Mouse (Mus musculus) hindbrain, embryonic 11.5 days (tissue): Measurements from ENCODE around the gene Col19a1. TPM values are rescaled to one million over a fixed set of nuclear protein-coding genes. Genes with fewer than 3 reads are reported as not detected.
"Not testable (repeated sequence)": the region's sequence is repeated elsewhere in the genome, so short reads cannot be mapped to it uniquely, and the experiment has no call there.

Source experiments
- ATAC-seq: fragments of 200-750 bp; cut with Nextera tagmentation; 2 replicates; pipeline ENCODE4 v1.8.0; 2017; ENCODE audit warnings: mild to moderate bottlenecking, moderate TSS enrichment, moderate library complexity; ENCODE audit not compliant: low FRiP score
- DNase-seq: peaks from one replicate; pipeline ENCODE4 v3.0.0-alpha.2; 2015; ENCODE audit warnings: low spot score
- H3K27ac ChIP-seq: fragments of 300-500 bp; sonication (generic); 2 replicates; pipeline ENCODE4 v1.5.1; 2014; ENCODE audit warnings: mild to moderate bottlenecking, low read depth, low read length
- H3K27me3 ChIP-seq: fragments of 300-500 bp; sonication (generic); 2 replicates; pipeline ENCODE4 v1.6.1; 2014; ENCODE audit warnings: mild to moderate bottlenecking, low read length, moderate library complexity, mixed read lengths; ENCODE audit not compliant: control insufficient read depth, insufficient read depth
- H3K36me3 ChIP-seq: fragments of 300-500 bp; sonication (generic); 2 replicates; pipeline ENCODE4 v1.6.1; 2014; ENCODE audit warnings: mild to moderate bottlenecking, low read length, moderate library complexity, mixed read lengths; ENCODE audit not compliant: control insufficient read depth, insufficient read depth
- H3K4me1 ChIP-seq: fragments of 300-500 bp; sonication (generic); replicated peaks from 2 replicates; pipeline ENCODE4 v1.6.1; 2014; ENCODE audit warnings: low read length, mixed read lengths; ENCODE audit not compliant: control insufficient read depth, insufficient read depth
- H3K4me2 ChIP-seq: fragments of 300-500 bp; sonication (generic); replicated peaks from 2 replicates; pipeline ENCODE4 v1.6.1; 2014; ENCODE audit warnings: mild to moderate bottlenecking, low read depth, low read length
- H3K4me3 ChIP-seq: fragments of 300-500 bp; sonication (generic); 2 replicates; pipeline ENCODE4 v1.5.1; 2014; ENCODE audit warnings: low read depth, low read length
- H3K9ac ChIP-seq: fragments of 300-500 bp; sonication (generic); 2 replicates; pipeline ENCODE4 v1.6.1; 2014; ENCODE audit warnings: low read depth, low read length
- H3K9me3 ChIP-seq: fragments of 300-500 bp; sonication (generic); 2 replicates; pipeline ENCODE4 v1.6.1; 2016; ENCODE audit warnings: low read length; ENCODE audit not compliant: control insufficient read depth
- WGBS: fragments of 180-500 bp; shearing (Covaris S2); extraction: QIAGEN DNeasy Blood & Tissue Kit; methylation state at CpG from one replicate; pipeline ENCODE4 v1.1.7; 2014; 5-methylcytosine and 5-hydroxymethylcytosine counted together
- polyA plus RNA-seq: library from polyadenylated mRNA; unstranded; fragments of >200 nt; fragmentation: Nextera tagmentation; extraction: Ambion mirVana; gene quantifications from 2 replicates; pipeline ENCODE4 v1.2.1, GENCODE M21; 2014

Col19a1 gene
- 0.20 and 0.24 TPM in 2 replicates for polyA plus RNA-seq

DNA sequence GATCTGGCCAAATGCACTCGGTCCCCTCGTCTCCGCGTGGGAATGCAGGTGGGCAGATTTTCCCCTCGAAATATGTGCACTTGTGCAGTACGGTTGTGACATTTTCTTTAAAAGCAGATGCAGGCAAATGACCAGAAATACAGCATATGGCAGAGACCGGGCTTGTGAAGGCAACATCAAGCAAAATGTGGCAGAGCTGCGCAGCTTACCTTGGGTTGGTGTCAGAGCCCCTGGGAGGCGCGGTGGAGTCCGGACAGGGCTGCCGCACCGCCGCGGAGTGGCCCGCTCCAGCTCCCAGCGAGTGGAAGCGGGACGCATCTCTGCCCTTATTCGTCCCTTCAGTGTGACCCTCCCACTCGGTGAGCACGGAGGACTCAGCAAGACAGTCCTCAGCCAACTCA, at the start of gene Col19a1:
Gene Col19a1, minus strand, starts transcription at position 332 of the 401 bp plus-strand sequence.
- peak; percentile 71 for ATAC-seq
- Histone ChIP-seq H3K9ac (peak within 1 kb of the TSS; percentile 50), H3K27me3 (peaks cover 31% of the 10 kb centered on the region), H3K4me1 (0 out of 2 replicates have a peak, but pooled peaks cover 2% of the 10 kb centered on the region), H3K36me3 (no peaks in the 10 kb centered on the region), H3K4me2 (peak within 1 kb of the TSS; percentile 99), H3K9me3 (no peaks in the 10 kb centered on the region), H3K27ac (no peak within 1 kb of the TSS), H3K4me3 (peak within 1 kb of the TSS; percentile 56)
- peak; percentile 63 for DNase-seq
- WGBS = 1% methylated on average over 22 of the region's 22 CpGs

- Histone ChIP-seq H3K27me3 (no peaks in the 10 kb centered on the region), H3K4me2 (no peak overlapping the region), H3K27ac (no peak overlapping the region), H3K4me3 (no peak overlapping the region), H3K4me1 (no peaks in the 10 kb centered on the region), H3K9me3 (no peaks in the 10 kb centered on the region), H3K36me3 (no peaks in the 10 kb centered on the region), H3K9ac (no peak overlapping the region)
- 39% methylated on average over 14 of the region's 14 CpGs for WGBS
- ATAC-seq = 0 out of 2 replicates have a peak, but pooled peaks have one; percentile 43
- peak; percentile 43 for DNase-seq
Observed at GRCm38 (mm10) chr1:24633553-24634132, 46.4 kb upstream of the Col19a1 start.

- DNase-seq, H3K9ac ChIP-seq, H3K27me3 ChIP-seq, H3K27ac ChIP-seq, H3K4me1 ChIP-seq, H3K4me2 ChIP-seq, H3K36me3 ChIP-seq, H3K4me3 ChIP-seq, ATAC-seq, H3K9me3 ChIP-seq: not testable (repeated sequence)
- WGBS = 1% methylated on average over 1 of the region's 2 CpGs
Observed at GRCm38 (mm10) chr1:24612556-24612955, 25.3 kb upstream of the Col19a1 start.

DNA sequence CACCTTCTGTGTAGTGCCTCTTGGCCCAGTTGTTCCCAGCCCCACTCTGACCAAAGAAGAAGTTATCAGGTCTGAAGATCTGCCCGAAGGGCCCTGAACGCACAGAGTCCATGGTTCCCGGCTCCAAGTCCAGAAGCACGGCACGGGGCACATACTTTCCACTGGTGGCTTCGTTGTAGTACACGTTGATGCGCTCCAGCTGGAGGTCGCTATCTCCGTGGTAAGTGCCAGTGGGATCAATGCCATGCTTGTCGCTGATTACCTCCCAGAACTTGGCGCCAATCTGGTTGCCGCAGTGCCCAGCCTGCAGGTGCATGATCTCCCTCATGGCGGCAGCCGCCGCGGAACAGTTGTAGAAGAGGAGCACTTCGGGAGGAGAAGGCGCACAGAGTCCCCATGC, 7.8 kb upstream of the Col19a1 start:
- 96% methylated on average over 19 of the region's 19 CpGs for WGBS
- Histone ChIP-seq H3K4me1 (no peaks in the 10 kb centered on the region), H3K27me3 (no peaks in the 10 kb centered on the region), H3K9ac (no peak overlapping the region), H3K4me2 (no peak overlapping the region), H3K27ac (no peak overlapping the region), H3K9me3 (no peaks in the 10 kb centered on the region), H3K4me3 (no peak overlapping the region), H3K36me3 (no peaks in the 10 kb centered on the region)
- ATAC-seq (no peak), DNase-seq (no peak)

GRCm38 (mm10) chr1:24586370-24587140, 717 bp downstream of the Col19a1 start:
- Histone ChIP-seq H3K4me1 (0 out of 2 replicates have a peak, but pooled peaks cover 2% of the 10 kb centered on the region), H3K9me3 (no peaks in the 10 kb centered on the region), H3K27ac (no peak overlapping the region), H3K9ac (peak overlapping the region; percentile 50), H3K4me2 (peak overlapping the region; percentile 99), H3K4me3 (peak overlapping the region; percentile 56), H3K27me3 (peaks cover 31% of the 10 kb centered on the region), H3K36me3 (no peaks in the 10 kb centered on the region)
- DNase-seq (peak; percentile 68), ATAC-seq (peak; percentile 85)
- WGBS = under 1% methylated on average over 66 of the region's 72 CpGs

DNA sequence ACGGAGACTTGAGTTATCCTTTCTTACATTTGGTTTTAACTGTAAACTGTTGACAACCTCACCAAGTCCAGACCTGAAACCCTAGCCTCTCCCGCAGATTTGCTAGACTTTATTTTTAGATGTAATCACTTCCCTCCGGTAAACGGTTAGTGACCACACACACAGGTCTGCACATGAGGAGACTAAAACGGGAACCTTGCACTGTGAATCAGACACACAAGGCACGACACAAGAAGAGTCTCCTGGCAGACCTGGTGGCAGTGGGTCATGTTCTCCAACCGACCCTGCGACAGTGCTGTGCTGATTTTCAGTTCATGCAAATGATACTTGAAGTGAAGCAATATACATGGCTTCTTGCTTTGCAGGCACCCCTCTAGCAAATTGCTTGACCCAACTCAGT, 14.7 kb downstream of the Col19a1 start:
- WGBS = 83% methylated on average over 8 of the region's 8 CpGs
- Histone ChIP-seq H3K4me1 (no peaks in the 10 kb centered on the region), H3K4me3 (no peak overlapping the region), H3K4me2 (no peak overlapping the region), H3K9ac (no peak overlapping the region), H3K27me3 (no peaks in the 10 kb centered on the region), H3K27ac (no peak overlapping the region), H3K36me3 (no peaks in the 10 kb centered on the region), H3K9me3 (no peaks in the 10 kb centered on the region)
- ATAC-seq (no peak), DNase-seq (no peak)

- no peaks in the 10 kb centered on the region for H3K4me1 ChIP-seq
- no peak overlapping the region for H3K4me2 ChIP-seq
- ATAC-seq (no peak), DNase-seq (no peak)
- H3K27me3 ChIP-seq = no peaks in the 10 kb centered on the region
- H3K9me3 ChIP-seq = no peaks in the 10 kb centered on the region
- H3K4me3 ChIP-seq = no peak overlapping the region
- WGBS = 51% methylated on average over 2 of the region's 2 CpGs
- no peak overlapping the region for H3K9ac ChIP-seq
- H3K27ac ChIP-seq = no peak overlapping the region
- H3K36me3 ChIP-seq = no peaks in the 10 kb centered on the region
Observed at GRCm38 (mm10) chr1:24564113-24564512, 23.2 kb downstream of the Col19a1 start.

- H3K4me1 ChIP-seq = no peaks in the 10 kb centered on the region
- H3K4me3 ChIP-seq = no peak overlapping the region
- 69% methylated on average over 10 of the region's 10 CpGs for WGBS
- H3K36me3 ChIP-seq = no peaks in the 10 kb centered on the region
- DNase-seq = no peak
- no peak overlapping the region for H3K4me2 ChIP-seq
- H3K9me3 ChIP-seq = no peaks in the 10 kb centered on the region
- H3K9ac ChIP-seq = no peak overlapping the region
- H3K27me3 ChIP-seq = no peaks in the 10 kb centered on the region
- no peak for ATAC-seq
- H3K27ac ChIP-seq = no peak overlapping the region
Observed at GRCm38 (mm10) chr1:24558005-24558404, 29.3 kb downstream of the Col19a1 start.

DNA sequence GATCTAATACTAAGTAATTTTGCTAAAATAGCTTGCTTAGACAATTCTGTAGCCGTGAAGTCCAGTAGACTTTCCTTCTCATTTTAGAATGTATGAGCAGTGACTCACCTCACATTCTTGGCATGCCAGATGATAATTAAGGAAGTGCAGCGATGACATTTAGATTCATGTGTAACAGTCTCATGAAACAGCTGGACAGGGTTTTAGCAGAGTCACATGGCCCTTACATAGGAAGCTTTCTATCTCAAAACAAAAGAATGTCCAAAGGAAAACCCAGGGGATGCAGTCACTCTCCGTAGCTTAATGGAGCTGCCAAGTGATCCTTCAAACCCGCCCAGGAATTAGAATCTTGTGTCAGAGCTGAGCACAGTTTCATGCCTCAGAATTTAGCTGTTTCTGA, 33.8 kb downstream of the Col19a1 start:
- WGBS = 45% methylated on average over 4 of the region's 4 CpGs
- Histone ChIP-seq H3K27me3 (no peaks in the 10 kb centered on the region), H3K9me3 (no peaks in the 10 kb centered on the region), H3K9ac (no peak overlapping the region), H3K4me1 (no peaks in the 10 kb centered on the region), H3K4me3 (no peak overlapping the region), H3K36me3 (no peaks in the 10 kb centered on the region), H3K27ac (no peak overlapping the region), H3K4me2 (no peak overlapping the region)
- DNase-seq = peak; percentile 9
- ATAC-seq = peak; percentile 25; the same call in 1 of the 2 replicates
